Mouse (Mus musculus) lung, embryonic 16.5 days (tissue): ENCODE measurements around the gene Panx1. TPM values are rescaled to one million over a fixed set of nuclear protein-coding genes. Genes with fewer than 3 reads are reported as not detected.

Experiments used
- ATAC-seq: fragments of 200-750 bp; cut with Nextera tagmentation; 2 replicates; pipeline ENCODE4 v1.8.0; 2017; ENCODE audit warnings: low read depth, mild to moderate bottlenecking, moderate library complexity
- H3K27ac ChIP-seq: fragments of 300-500 bp; sonication (generic); 2 replicates; pipeline ENCODE4 v1.5.1; 2014; ENCODE audit warnings: mild to moderate bottlenecking, control low read depth, low read length
- H3K27me3 ChIP-seq: fragments of 300-500 bp; sonication (generic); 2 replicates; pipeline ENCODE4 v1.6.1; 2014; ENCODE audit warnings: low read depth, low read length, mixed read lengths; ENCODE audit not compliant: control insufficient read depth, insufficient read depth
- H3K36me3 ChIP-seq: fragments of 300-500 bp; sonication (generic); 2 replicates; pipeline ENCODE4 v1.6.1; 2014; ENCODE audit warnings: low read length; ENCODE audit not compliant: control insufficient read depth, insufficient read depth
- H3K4me1 ChIP-seq: fragments of 300-500 bp; sonication (generic); replicated peaks from 2 replicates; pipeline ENCODE4 v1.6.1; 2014; ENCODE audit warnings: low read length, mixed read lengths; ENCODE audit not compliant: control insufficient read depth, insufficient read depth
- H3K4me2 ChIP-seq: fragments of 300-500 bp; sonication (generic); 2 replicates; pipeline ENCODE4 v1.6.1; 2014; ENCODE audit warnings: low read depth, low read length, control low read depth
- H3K4me3 ChIP-seq: fragments of 300-500 bp; sonication (generic); 2 replicates; pipeline ENCODE4 v1.5.1; 2014; ENCODE audit warnings: mild to moderate bottlenecking, low read length, control low read depth
- H3K9ac ChIP-seq: fragments of 300-500 bp; sonication (generic); 2 replicates; pipeline ENCODE4 v1.6.1; 2014; ENCODE audit warnings: low read length, control low read depth
- H3K9me3 ChIP-seq: fragments of 300-500 bp; sonication (generic); 2 replicates; pipeline ENCODE4 v1.6.1; 2016; ENCODE audit warnings: low read length; ENCODE audit not compliant: control insufficient read depth
- WGBS: fragments of 180-500 bp; shearing (Covaris S2); extraction: QIAGEN DNeasy Blood & Tissue Kit; methylation state at CpG from one replicate; pipeline ENCODE4 v1.1.7; 2014; 5-methylcytosine and 5-hydroxymethylcytosine counted together
- polyA plus RNA-seq: library from polyadenylated mRNA; unstranded; fragments of >200 nt; fragmentation: Nextera tagmentation; extraction: Ambion mirVana; gene quantifications from 2 replicates; pipeline ENCODE4 v1.2.1, GENCODE M21; 2015

The Panx1 gene
- polyA plus RNA-seq: 23.0 and 27.3 TPM in 2 replicates

- Histone ChIP-seq H3K27ac (peak within 1 kb of the TSS; percentile 88), H3K9me3 (no peaks in the 10 kb centered on the region), H3K27me3 (no peaks in the 10 kb centered on the region), H3K4me1 (peaks cover 13% of the 10 kb centered on the region), H3K9ac (peak within 1 kb of the TSS; percentile 90), H3K4me3 (peak within 1 kb of the TSS; percentile 86), H3K36me3 (no peaks in the 10 kb centered on the region), H3K4me2 (peak within 1 kb of the TSS; percentile 95)
- ATAC-seq: peak; percentile 86
- under 1% methylated on average over 62 of the region's 68 CpGs for WGBS
Measured at GRCm38 (mm10) chr9:15045084-15045669, at the start of gene Panx1. Gene Panx1, minus strand, starts transcription at chr9:15045478.

GRCm38 (mm10) chr9:15068686-15069295 lies 23.5 kb upstream of the Panx1 start:
- H3K9me3 ChIP-seq: no peaks in the 10 kb centered on the region
- no peak overlapping the region for H3K4me2 ChIP-seq
- no peak overlapping the region for H3K27ac ChIP-seq
- 57% methylated on average over 6 of the region's 6 CpGs for WGBS
- ATAC-seq: peak; percentile 85
- no peaks in the 10 kb centered on the region for H3K36me3 ChIP-seq
- H3K9ac ChIP-seq: no peak overlapping the region
- H3K4me3 ChIP-seq: no peak overlapping the region
- H3K27me3 ChIP-seq: no peaks in the 10 kb centered on the region
- H3K4me1 ChIP-seq: peaks cover 3% of the 10 kb centered on the region; the same call in 1 of the 2 replicates

- no peaks in the 10 kb centered on the region for H3K9me3 ChIP-seq
- WGBS: 51% methylated on average over 7 of the region's 7 CpGs
- H3K9ac ChIP-seq: no peak overlapping the region
- no peak overlapping the region for H3K4me2 ChIP-seq
- peaks cover 3% of the 10 kb centered on the region; the same call in 1 of the 2 replicates for H3K4me1 ChIP-seq
- H3K36me3 ChIP-seq: no peaks in the 10 kb centered on the region
- no peak overlapping the region for H3K4me3 ChIP-seq
- ATAC-seq: peak; percentile 70
- no peaks in the 10 kb centered on the region for H3K27me3 ChIP-seq
- no peak overlapping the region for H3K27ac ChIP-seq
Measured at GRCm38 (mm10) chr9:15067995-15068685, 22.9 kb upstream of the Panx1 start.

GRCm38 (mm10) chr9:15064176-15064575 lies 18.9 kb upstream of the Panx1 start:
- Histone ChIP-seq H3K9me3 (no peaks in the 10 kb centered on the region), H3K9ac (no peak overlapping the region), H3K27ac (no peak overlapping the region), H3K4me2 (no peak overlapping the region), H3K36me3 (no peaks in the 10 kb centered on the region), H3K4me1 (peaks cover 3% of the 10 kb centered on the region; the same call in 1 of the 2 replicates), H3K4me3 (no peak overlapping the region), H3K27me3 (no peaks in the 10 kb centered on the region)
- no peak for ATAC-seq
- 6% methylated on average over 1 of the region's 1 CpGs for WGBS

- H3K9ac ChIP-seq: no peak overlapping the region
- no peak overlapping the region for H3K4me2 ChIP-seq
- H3K4me3 ChIP-seq: no peak overlapping the region
- no peaks in the 10 kb centered on the region for H3K4me1 ChIP-seq
- H3K9me3 ChIP-seq: no peaks in the 10 kb centered on the region
- WGBS: 60% methylated on average over 5 of the region's 5 CpGs
- ATAC-seq: peak; percentile 87
- no peaks in the 10 kb centered on the region for H3K36me3 ChIP-seq
- no peaks in the 10 kb centered on the region for H3K27me3 ChIP-seq
- H3K27ac ChIP-seq: no peak overlapping the region
Measured at GRCm38 (mm10) chr9:15060847-15061246, 15.6 kb upstream of the Panx1 start.

GRCm38 (mm10) chr9:15060026-15060425 lies 14.7 kb upstream of the Panx1 start:
- Histone ChIP-seq H3K36me3 (no peaks in the 10 kb centered on the region), H3K4me1 (no peaks in the 10 kb centered on the region), H3K27ac (no peak overlapping the region), H3K4me2 (no peak overlapping the region), H3K9ac (no peak overlapping the region), H3K4me3 (no peak overlapping the region), H3K27me3 (no peaks in the 10 kb centered on the region), H3K9me3 (no peaks in the 10 kb centered on the region)
- WGBS: 86% methylated on average over 6 of the region's 6 CpGs
- ATAC-seq: no peak

- Histone ChIP-seq H3K9ac (peak overlapping the region; percentile 90), H3K4me3 (peak overlapping the region; percentile 86), H3K9me3 (no peaks in the 10 kb centered on the region), H3K27ac (peak overlapping the region; percentile 88), H3K27me3 (no peaks in the 10 kb centered on the region), H3K4me2 (peak overlapping the region; percentile 95), H3K36me3 (no peaks in the 10 kb centered on the region), H3K4me1 (peaks cover 13% of the 10 kb centered on the region)
- WGBS: 36% methylated on average over 10 of the region's 10 CpGs
- ATAC-seq: no peak
Measured at GRCm38 (mm10) chr9:15045740-15046139, 462 bp upstream of the Panx1 start.

GRCm38 (mm10) chr9:15044391-15045083 lies 741 bp downstream of the Panx1 start:
- peak overlapping the region; percentile 90 for H3K9ac ChIP-seq
- H3K4me3 ChIP-seq: peak overlapping the region; percentile 86
- H3K9me3 ChIP-seq: no peaks in the 10 kb centered on the region
- WGBS: 2% methylated on average over 24 of the region's 28 CpGs
- peak; percentile 29 for ATAC-seq
- no peaks in the 10 kb centered on the region for H3K36me3 ChIP-seq
- H3K27ac ChIP-seq: peak overlapping the region; percentile 88
- H3K27me3 ChIP-seq: no peaks in the 10 kb centered on the region
- peak overlapping the region; percentile 95 for H3K4me2 ChIP-seq
- peaks cover 13% of the 10 kb centered on the region for H3K4me1 ChIP-seq

- no peak for ATAC-seq
- Histone ChIP-seq H3K4me3 (no peak overlapping the region), H3K4me2 (no peak overlapping the region), H3K4me1 (peaks cover 13% of the 10 kb centered on the region), H3K36me3 (no peaks in the 10 kb centered on the region), H3K9me3 (no peaks in the 10 kb centered on the region), H3K27ac (no peak overlapping the region), H3K9ac (no peak overlapping the region), H3K27me3 (no peaks in the 10 kb centered on the region)
- 87% methylated on average over 11 of the region's 11 CpGs for WGBS
Measured at GRCm38 (mm10) chr9:15041556-15041955, 3.7 kb downstream of the Panx1 start.
